Mouse (Mus musculus) kidney, postnatal 25 days (tissue): Measurements from ENCODE around the gene Hist1h2ac.
"Not testable (repeated sequence)": the region's sequence is repeated elsewhere in the genome, so short reads cannot be mapped to it uniquely, and the experiment has no call there.

Experiments
- DNase-seq, 2 experiments: peaks; one replicate each; pipeline ENCODE4 v3.0.0; 2021; ENCODE audit warnings: mixed read lengths in 2 of 2

Hist1h2ac gene

DNA sequence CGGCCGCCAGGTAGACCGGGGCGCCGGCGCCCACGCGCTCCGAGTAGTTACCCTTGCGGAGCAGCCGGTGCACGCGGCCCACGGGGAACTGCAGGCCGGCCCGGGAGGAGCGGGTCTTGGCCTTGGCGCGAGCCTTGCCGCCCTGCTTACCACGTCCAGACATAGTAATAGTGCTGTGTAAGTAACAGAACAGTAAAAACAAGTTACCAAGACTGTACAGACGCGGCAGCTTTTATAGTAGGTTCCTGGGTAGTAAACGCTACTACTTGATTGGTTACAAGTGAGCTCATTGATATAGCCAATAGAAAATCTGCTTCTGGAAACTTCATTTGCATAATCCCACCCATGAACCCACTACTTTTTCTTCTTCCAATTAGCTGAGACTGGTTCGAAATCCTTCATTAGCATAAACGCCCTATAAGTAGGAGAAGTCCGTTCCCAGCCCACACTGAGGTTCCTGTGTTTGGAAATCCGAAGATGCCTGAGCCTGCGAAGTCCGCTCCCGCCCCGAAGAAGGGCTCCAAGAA lies at the start of gene Hist1h2ac, which contains the start of gene Hist1h2bc:
TSS of gene Hist1h2ac (minus strand) at position 194 of the 527 bp plus-strand sequence.
TSS of gene Hist1h2bc (plus strand) at position 445 of the 527 bp plus-strand sequence.
- DNase-seq: peak; percentile 83 to 84

DNA sequence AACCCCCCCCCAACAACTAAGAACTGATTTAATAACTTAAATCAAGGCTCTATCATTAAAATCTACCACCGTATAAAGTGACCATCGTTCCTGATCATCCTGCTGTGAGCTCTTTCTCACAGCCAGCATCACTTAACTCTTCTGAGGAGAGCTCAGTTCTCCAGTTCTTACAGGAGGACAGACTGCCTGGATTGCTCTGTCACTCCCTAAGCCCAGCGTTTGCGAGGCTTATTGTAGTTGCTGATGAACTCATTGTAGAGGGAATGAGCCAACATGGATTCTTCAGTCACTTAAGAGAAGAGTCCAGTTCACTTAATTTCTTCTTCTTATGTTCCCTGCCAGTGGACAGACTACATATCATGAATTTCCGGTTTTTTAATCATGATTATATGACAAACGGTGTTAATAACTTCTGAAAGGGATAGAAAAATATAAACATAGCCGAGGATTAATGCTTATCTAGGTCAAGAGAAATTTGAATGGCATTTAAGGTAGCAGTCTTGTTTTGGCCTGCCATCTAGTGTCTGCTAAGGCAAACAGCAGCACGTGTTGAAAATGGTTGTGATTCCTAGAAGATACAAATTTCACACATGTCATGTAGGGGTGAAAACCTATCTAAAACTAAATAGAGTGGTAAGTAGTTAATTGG lies 48.5 kb upstream of the Hist1h2ac start:
- DNase-seq: peak in 1 of 2 experiments; percentile 51

DNA sequence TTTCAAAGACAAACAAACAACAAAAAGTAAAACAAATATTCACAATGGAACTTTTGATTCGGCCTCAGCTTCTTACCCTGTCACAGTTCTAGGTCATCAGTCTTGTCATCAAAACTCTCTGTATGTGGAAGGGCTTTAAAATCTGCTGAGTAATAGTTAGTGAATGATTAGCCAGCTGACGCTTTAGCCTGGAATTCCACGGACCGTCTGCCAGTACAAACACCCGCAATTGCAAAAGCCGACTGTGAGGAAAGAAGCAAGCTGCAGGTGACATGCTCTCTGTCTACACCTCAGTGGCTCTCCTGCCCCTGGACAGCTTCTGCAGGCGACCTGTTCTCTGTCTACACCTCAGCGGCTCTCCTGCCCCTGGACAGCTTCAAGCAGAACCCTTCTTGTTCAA lies 46.7 kb upstream of the Hist1h2ac start:
- peak; percentile 65 to 84 for DNase-seq

DNA sequence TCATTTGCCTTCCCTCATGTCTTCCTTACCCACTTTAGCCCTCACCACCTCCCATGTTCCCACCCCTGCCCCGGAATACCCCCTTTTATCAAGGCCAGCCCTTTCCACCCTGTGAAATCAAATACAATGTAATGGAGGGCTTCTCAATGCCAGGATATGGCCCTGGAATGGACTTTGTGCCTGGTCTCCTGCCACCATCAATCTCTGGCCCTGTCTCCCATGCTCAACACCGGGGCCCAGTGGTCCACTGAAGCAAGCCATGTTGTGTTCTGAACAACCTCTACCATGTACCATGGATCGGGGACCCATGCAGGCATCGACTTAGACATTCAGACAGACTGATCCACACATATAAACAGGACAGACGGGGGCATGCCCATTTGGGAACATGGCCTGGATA lies 46.0 kb upstream of the Hist1h2ac start:
- DNase-seq: no peak

DNA sequence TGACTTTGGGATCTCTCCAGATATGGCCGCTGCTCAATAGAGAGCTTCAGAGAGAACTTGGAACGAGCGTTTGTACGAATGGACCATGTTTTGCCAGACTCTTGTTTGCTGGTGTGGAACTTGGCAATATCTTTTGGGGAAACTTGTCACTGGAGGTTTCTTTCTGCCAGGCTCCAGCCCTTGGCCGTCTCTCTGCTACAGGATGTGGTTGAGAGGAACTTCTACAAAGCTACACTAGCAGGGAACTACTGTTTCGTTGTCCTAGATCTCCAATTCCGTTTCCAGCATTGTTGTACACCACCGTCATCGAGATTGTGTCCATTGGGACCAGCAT lies 45.4 kb upstream of the Hist1h2ac start:
- DNase-seq: no peak

DNA sequence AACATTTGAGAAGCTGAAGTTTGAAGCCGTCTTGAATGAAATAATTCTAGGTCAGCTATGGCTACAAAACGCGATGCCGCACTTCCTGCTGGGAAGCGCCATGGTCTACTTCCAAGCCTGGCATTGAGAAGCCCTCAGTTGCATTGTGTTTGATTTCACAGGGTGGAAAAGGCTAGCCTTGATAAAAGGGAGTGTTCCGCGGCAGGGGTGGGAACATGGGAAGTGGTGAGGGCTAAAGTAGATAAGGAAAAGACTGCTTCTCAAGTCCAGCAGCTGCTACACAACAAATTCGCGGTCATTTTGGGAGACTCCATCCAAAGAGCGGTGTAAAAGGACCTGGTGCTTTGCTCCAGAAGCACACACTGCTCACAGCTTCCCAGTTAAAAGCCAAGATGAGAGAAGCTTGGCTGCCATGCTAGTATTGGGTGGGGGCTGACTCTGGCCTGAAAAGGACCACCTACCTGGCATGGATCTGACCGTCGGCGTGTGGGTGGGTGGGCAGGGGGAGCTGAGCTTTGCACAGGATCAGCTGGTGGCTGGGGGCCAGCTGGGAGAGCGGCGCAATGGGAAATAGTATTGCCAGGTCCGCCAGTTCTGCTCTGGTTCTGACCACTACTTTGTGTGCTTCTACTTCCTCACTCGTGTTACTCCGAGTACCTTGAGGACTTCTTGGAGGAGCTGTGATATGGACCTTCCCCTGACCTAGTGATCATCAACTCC lies 44.9 kb upstream of the Hist1h2ac start:
- DNase-seq: no peak

DNA sequence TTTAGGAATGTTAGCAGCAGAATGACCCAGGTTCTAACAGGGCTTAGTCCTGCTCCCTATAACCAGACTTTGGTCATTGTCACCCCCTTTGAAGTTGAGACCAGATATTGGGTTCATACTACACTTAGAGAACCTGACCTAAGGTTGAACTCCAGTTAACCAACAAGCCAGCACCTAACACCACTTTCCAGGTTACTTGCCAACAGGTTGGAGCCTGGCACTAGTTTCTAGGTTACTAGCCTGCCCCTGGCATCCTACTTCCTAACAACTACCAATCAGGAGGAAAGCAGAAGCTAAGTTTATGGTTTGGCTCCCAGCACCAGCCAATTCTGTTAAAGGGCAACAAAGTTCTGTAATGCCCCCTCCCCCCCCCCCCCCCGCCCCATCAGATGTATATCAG lies 41.5 kb upstream of the Hist1h2ac start:
- DNase-seq: no peak

DNA sequence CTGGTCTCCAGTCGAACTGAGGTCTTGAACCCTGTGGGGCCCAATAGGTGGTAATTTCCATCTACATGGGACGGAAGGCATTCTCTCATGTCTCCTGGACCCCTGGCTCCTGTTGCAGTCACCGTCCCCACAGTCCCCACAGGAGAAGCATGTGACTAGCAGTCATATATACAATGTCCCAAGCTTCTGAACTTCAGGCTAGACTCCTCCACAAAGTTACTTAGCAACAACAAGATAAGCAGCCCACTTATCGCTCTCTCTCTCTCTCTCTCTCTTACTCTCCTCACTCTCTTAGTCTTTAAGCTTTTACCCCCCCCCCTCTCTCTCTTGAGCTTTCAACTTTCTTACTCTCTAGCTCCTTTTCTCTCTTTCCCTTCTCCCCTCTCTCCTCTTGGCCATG lies 40.5 kb upstream of the Hist1h2ac start:
- DNase-seq: no peak

DNA sequence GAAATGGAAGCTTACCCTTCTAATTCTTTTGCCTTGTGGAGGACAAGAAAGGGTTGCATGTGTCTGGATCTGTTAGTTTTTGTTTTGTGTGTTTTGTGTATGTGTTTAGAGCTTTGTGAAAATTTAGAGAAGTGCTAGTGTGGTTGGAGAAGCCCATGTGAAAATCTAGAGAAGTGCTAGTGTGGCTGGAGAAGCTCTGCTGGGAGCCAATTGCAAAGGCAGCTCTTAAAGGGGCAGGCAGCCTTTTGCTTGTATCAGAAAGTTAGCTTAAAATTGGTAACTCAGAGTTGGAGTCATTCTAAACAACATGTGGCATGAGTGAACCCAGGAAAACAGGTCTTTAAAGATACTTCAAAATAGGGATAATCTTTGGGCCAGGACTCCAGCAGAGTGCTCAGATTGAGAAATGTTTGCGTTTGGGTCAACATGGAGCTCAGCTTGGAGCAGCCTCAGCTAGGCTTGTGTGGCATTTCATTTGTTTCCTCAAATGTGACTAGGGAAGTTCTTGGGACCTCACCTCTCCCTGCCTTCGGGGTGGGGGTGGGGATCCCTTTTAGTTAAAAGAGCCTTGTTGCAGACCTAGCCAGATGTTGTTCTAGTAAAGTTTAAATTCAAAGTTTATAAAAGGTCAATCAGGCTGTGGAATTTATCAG lies 34.0 kb upstream of the Hist1h2ac start:
- DNase-seq: not testable (repeated sequence)

DNA sequence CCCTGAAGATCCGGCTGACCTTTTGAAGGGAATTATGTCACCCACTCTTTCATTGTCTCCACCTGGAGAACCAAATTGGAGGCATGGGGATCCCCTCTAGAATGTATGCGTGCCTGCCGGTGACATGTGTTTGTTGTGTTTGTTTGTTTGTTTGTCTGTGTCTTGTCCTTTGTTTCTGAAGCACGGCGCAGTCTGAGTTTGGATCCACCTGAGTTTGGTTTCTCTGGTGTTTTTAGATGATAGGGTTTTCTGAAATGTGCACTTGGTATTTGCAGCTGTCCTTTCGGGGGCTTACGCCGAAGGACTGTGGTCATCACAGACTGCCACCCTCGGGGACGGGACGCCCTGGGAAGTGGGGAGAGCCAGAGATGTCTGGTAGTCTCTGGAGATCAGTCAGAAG lies 33.4 kb upstream of the Hist1h2ac start:
- DNase-seq: no peak

DNA sequence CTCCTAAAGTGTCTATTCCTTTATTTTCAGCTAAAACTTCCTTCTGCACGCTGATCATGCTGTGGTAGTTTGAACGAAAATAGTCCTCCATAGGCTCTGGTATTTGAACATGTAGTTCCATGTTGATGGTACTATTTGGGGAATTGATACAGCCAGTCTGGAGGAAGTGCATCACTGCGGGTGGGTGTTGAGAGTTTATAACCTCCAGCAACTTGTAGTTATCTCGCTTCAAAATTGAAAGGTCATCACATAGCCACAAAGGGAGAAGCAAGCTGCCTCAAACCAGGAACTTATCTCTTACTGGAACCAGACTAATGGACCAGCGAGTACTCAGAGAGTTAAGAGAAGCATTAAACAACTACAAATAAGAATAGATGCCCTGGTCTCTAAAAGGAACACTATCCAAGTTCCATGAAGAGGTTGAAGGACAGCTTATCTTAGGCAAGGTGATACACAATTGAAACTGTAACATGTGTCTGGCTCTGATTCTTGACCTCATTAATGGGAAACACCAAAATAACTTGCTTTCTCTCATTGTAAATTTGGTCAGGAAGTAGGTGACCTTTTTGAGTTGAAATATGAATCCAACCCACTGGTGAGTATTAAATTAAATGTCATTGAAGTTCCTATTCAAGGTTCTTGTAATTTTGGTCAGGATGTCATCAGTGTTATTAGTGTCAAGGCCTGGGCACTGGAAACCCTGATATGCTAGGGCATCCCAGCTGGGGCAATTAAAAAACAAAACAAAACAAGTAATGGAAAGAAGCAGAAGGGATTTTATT lies 32.7 kb upstream of the Hist1h2ac start:
- DNase-seq: no peak

DNA sequence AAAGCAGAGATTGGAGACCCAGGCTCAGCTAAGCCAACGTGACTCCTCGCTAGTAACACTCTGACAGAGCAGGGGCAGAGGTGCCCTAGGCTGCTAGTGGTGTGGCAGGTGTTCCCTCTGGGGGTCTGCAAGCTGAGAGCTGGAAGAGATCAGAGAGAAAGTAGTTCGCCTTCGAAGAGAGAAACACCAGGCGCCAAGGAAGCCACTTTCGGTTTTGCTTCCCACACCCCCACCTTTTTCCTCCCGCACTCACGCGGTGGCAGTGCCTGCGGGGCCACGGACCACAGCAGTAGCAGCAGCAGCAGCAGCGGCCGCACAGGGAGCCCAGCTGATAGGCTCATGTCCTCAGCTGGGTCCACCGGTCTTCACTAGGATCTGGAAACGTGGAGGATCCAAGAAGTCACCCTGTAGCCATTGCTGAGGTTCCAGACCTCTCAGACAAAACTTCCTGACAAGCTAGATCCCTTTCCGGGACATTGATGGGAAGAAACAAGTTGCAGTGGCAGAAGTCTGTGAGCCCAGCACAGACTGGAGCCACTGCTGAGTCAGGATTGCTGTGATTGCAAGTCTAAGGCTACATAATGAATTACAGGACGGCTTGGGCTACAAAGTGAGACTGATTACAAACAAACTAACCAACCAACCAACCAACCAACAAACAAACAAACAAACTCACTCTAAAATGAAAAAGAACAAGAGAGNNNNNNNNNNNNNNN lies 26.8 kb upstream of the Hist1h2ac start, which contains the start of gene Hfe:
TSS of gene Hfe (minus strand) at position 481 of the 716 bp plus-strand sequence.
- DNase-seq: peak; percentile 60 to 78

DNA sequence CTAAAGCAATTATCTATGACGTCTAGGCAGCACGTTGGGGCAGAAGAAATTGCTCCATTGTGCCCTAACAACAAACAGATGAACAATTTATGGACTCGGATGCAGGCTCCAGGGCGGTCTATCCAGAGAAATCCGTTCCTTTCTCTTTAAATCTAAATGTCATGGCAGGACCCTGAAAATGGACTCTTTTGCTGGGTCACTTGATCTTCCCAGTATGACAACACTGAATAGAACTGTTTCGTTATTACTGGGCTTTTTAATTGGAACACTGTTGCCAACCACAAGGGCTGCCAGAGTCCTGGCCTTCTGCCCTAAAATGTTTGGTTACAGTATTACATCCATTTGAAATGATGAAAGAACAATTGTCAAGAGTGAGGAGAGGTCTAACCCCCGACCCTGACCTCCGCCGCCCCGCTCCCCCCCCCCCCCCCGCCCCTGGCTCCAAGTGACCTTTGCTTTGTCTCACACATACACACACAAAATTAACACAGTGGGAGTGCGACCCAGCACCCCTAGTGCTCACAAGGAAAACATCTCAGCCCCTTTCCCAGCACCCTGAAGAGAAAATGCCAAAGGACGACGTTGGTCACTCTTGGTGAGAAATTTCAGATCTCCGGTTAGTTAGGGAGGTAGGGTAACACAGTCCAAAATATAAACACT lies 26.1 kb upstream of the Hist1h2ac start:
- peak in 1 of 2 experiments; percentile 10 for DNase-seq

DNA sequence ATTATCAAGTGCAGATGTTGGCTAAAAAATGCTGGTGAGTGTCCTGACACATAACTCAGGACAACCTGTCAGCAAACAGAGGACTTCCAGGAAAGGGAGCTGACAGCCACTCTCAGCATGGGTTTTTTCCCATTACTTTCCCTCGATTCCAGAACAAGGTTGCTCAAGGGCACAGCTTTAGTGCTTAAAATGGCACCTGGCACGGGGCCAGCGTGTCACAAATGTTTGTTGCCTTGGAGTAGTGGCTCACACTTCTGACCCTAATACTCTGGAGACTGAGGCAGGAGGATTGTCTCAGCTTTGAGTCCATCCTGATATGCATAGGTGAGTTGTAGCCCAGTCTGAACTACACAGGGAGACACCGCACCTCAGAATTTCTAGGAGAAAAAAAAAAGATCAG lies 24.9 kb upstream of the Hist1h2ac start:
- DNase-seq: peak in 1 of 2 experiments; percentile 34

DNA sequence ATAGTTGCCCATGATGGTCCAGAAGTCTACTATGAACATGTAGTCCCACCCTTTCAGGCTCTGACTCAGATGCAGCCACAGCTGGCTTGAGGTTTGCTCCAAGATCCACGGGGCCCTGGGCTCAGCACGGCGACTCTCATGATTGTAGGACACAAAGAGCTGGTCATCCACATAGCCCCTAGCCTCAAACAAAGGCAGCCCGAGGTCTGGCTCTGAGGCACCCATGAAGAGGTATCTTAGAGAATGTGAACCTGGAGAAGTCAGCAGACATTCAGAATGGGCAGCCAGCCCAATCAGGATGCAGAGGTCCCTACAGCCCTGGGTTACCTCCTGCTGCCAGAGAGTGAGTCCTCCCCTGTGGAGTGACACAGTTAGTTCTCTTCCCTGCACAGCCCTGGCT lies 24.3 kb upstream of the Hist1h2ac start:
- no peak for DNase-seq

DNA sequence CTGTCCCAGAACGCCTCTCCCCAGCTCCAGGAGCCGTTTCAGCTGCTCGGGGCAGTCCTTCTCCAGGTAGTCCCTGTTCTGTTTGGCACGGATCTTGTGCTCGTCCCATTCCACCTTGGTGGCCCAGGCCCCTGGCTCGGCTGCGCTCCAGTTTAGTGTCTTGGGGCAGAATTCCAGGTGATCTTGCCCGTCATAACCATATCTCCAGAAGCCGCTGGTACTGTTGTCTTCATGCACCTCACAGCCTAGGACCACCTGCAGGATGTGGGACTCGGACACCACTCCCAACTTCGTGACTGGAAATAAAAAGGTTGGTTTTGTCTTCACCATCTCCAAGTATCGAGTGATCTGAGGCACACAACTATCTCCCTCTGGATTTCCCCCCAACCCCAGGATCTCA lies 23.0 kb upstream of the Hist1h2ac start:
- DNase-seq: no peak

DNA sequence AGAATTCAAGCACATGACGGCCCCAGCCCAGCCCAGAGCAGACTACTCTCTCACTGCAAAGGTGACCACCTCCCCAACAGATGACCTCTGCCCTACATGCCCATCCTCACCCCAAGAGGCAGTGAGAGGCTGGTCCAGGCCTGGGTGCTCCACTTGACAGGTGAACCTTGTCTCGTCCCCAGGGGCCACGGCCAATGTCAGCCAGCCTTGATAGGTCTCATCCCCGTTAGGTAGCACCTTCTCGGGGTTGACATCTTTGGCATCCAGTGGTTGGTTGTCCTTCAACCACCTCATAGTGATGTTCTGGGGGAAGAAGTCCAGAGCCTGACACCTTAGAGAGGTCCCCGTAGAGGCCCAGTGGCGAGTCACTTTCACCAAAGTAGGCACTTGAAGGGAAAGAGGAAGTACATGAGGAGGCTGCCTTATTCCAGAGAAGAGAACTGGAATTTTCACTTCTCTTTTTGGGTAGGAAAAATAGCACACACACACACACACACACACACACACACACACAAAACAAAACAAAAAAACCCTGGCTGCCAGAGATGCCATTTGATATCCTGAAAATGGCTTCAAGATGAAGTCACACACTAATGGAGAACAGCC lies 22.1 kb upstream of the Hist1h2ac start:
- no peak for DNase-seq

DNA sequence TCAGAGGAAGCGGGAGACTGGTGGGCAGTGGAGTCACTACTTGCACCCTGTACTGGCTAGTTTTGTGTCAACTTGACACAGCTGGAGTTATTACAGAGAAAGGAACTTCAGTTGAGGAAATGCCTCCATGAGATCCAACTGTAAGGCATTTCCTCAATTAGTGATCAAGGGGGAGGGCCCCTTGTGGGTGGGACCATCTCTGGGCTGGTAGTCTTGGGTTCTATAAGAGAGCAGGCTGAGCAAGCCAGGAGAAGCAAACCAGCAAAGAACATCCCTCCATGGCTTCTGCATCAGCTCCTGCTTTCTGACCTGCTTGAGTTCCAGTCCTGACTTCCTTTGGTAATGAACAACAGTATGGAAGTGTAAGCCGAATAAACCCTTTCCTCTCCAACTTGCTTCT lies 19.1 kb upstream of the Hist1h2ac start:
- DNase-seq: not testable (repeated sequence)

DNA sequence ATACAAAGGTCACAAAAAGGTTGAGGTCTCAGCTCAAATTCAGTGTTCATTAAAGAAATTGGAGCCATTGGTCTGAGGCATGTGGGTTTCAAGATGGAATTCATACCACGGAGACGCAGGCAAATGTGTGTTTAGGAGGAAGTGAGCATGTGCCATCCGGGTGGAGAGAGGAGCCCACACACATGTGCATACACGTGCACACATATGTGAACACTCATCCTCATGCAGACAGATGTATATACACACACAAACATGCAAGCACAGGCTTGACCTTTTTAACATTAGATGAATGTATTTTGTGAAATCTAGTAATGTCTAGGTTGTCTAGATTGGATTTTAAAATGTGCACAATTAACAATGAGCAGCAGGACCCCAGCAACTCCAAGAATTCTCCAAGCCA lies 18.5 kb upstream of the Hist1h2ac start:
- DNase-seq: no peak

DNA sequence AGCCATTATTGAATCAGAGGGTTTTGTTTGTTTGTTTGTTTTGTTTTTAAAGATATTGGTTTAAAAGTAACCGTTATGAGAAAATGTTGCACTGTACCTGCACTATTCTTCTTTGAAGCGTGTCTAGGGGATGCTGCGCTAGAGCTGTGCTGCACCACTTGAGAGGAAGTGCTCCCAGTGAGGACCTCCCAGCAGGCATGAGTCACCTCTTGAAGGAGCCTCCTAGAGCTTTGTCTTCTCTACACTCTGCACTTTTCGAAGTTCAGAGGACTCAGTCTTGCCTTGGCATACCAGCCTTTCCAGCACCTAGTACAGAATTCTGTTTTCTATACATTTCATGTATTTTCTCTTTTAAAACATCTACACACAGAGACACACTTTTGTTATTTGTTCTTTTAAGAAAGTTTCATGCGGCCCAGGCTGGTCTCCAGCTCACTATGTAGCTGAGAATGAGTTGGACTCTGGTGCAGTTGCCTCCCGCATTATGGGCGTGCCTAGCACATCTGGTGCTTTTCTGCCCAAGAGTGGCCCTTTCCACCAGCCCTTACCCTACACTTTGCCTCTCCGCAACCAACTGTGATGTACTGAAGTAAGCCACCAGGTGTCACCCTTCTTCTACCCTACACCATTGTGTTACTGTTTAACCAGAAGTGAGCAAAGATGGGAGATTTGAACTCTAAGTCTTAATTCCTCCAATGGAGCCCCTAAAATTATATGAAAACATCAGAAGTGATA lies 17.2 kb upstream of the Hist1h2ac start:
- DNase-seq: peak; percentile 81
